Mouse (Mus musculus): Measurements from ENCODE around the gene Rgs9. TPM values are rescaled to one million over a fixed set of nuclear protein-coding genes. Genes with fewer than 3 reads are reported as not detected.

Rgs9 gene
- polyA plus RNA-seq, 1 experiment from 2014 or later = 2.8 TPM

DNA sequence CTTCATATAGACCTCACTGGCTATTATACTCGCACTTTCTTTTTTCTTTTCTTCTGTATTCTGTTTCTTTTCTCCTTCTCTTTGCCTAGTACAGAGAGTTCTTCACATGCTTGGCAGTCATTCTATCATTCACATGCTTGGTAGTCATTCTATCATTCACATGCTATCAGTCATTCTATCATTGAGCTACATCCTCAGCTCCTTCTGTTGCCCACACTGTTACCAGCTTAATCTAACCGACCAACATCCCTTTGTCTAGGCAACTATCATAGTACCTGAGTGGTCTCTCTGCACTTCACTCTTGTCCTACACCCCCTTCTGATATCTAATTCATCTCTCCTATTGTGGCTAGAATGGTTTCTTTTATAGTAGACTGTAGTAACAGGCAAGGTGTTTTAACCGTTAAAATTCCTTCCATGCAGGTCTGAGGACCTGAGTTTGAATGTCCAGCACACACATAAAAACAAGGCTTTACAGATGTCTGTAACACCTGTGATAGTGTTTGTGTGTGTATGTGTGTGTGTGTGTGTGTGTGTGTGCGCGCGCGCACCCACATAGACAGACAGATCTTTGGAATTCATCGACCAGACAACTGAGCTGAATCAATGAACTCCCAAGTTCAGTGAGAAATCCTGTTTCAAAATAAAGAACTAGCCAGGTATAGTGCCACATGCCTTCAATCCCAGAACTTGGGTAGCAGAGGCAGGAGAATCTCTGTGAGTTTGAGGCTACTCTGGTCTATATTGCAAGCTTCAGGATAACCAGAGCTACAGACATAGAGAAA lies 41.4 kb upstream of the Rgs9 start:
- no peak for TF ChIP-seq CTCF (IDR thresholded peaks at IDR 0.05; ENCODE audit: low read depth)
- H3K4me2 ChIP-seq (replicated peaks; ENCODE audit: low read depth) = no peak overlapping the region
- no peaks in the 10 kb centered on the region for H3K9me3 ChIP-seq (ENCODE audit: control insufficient read depth)
- no peak overlapping the region for H3K27ac ChIP-seq (ENCODE audit: low read depth, low read length)
- no peak overlapping the region for H3K4me3 ChIP-seq (ENCODE audit: low read depth, low read length)
- H3K36me3 ChIP-seq (ENCODE audit: control insufficient read depth, insufficient read depth) = no peaks in the 10 kb centered on the region
- H3K9ac ChIP-seq (ENCODE audit: low read depth, low read length) = no peak overlapping the region
- no peaks in the 10 kb centered on the region for H3K27me3 ChIP-seq (replicated peaks; ENCODE audit: control insufficient read depth, insufficient read depth, low read length)
- H3K4me1 ChIP-seq (replicated peaks; ENCODE audit: control insufficient read depth, insufficient read depth, low read length) = peaks cover 4% of the 10 kb centered on the region; the same call in 1 of the 2 replicates
- ATAC-seq = no peak
- 94% methylated on average over 8 of the region's 8 CpGs for WGBS

DNA sequence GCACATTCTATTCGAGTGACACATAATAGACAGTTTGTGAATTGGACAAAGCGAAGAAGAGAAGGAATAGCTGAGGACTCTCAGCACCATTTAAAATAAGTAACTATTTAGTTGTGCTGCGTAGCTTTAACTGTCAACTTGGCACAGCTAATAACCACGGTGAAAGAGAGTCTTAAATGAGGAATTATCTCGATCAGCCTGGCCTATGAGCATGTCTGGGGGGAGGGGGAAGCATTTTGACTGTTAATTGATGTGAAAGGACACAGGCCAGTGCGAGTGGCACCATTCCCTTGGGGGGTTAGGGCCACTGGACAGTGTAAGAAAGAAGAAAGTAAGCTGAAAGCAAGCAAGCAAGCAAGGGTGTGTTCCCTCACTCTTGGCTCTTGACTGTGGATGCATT lies 38.0 kb upstream of the Rgs9 start:
- H3K9ac ChIP-seq (ENCODE audit: low read depth, low read length) = no peak overlapping the region
- ATAC-seq = no peak
- H3K9me3 ChIP-seq (ENCODE audit: control insufficient read depth) = no peaks in the 10 kb centered on the region
- no peak overlapping the region for H3K27ac ChIP-seq (ENCODE audit: low read depth, low read length)
- TF ChIP-seq CTCF (IDR thresholded peaks at IDR 0.05; ENCODE audit: low read depth) = no peak
- WGBS = 62% methylated on average over 6 of the region's 6 CpGs
- H3K27me3 ChIP-seq (replicated peaks; ENCODE audit: control insufficient read depth, insufficient read depth, low read length) = no peaks in the 10 kb centered on the region
- H3K4me3 ChIP-seq (ENCODE audit: low read depth, low read length) = no peak overlapping the region
- H3K4me1 ChIP-seq (replicated peaks; ENCODE audit: control insufficient read depth, insufficient read depth, low read length) = 0 out of 2 replicates have a peak, but pooled peaks cover 4% of the 10 kb centered on the region
- H3K4me2 ChIP-seq (replicated peaks; ENCODE audit: low read depth) = no peak overlapping the region
- no peaks in the 10 kb centered on the region for H3K36me3 ChIP-seq (ENCODE audit: control insufficient read depth, insufficient read depth)

DNA sequence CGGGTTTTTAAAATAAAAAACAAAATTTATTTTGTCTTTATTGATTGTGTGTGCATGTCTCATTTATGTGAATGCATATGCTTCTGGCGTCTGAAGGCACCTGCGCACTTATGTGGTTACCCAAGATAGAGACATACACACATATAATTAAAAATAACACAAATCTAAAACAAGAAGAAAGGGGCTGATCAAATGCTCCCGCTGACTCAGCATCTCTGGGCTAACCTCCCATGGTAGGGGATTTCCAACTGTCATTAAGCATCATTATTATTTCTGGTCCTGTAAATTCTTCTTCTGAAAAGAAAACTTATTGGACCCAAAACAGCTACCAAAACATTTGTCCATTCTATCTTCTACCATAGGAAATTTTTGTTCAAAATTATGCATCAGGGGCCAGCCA lies 36.8 kb upstream of the Rgs9 start:
- H3K27ac ChIP-seq (ENCODE audit: low read depth, low read length) = no peak overlapping the region
- WGBS = 90% methylated on average over 4 of the region's 4 CpGs
- no peak for TF ChIP-seq CTCF (IDR thresholded peaks at IDR 0.05; ENCODE audit: low read depth)
- H3K36me3 ChIP-seq (ENCODE audit: control insufficient read depth, insufficient read depth) = no peaks in the 10 kb centered on the region
- H3K9me3 ChIP-seq (ENCODE audit: control insufficient read depth) = no peaks in the 10 kb centered on the region
- no peaks in the 10 kb centered on the region for H3K27me3 ChIP-seq (replicated peaks; ENCODE audit: control insufficient read depth, insufficient read depth, low read length)
- no peak overlapping the region for H3K9ac ChIP-seq (ENCODE audit: low read depth, low read length)
- H3K4me1 ChIP-seq (replicated peaks; ENCODE audit: control insufficient read depth, insufficient read depth, low read length) = no peaks in the 10 kb centered on the region
- H3K4me2 ChIP-seq (replicated peaks; ENCODE audit: low read depth) = no peak overlapping the region
- no peak overlapping the region for H3K4me3 ChIP-seq (ENCODE audit: low read depth, low read length)
- no peak for ATAC-seq

DNA sequence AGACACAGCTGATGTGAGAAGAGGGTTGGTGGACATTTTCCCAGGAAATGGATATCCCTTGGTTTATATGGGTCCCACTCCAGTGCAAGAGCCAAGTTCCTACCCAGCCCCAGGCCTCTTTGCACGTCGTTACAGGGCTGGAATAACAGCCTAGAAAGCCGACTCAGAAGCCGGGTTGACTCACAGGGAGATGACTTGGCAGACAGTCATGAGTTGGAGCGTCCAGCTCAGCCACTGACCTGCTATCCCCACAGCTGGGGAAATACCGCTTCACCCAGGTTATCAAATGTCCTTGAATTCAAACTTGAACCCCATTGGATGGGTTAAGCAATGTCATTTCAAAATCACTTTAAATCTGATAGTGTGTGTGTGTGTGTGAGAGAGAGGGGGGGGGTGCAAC lies 34.8 kb upstream of the Rgs9 start:
- no peak overlapping the region for H3K27ac ChIP-seq (ENCODE audit: low read depth, low read length)
- no peak overlapping the region for H3K4me3 ChIP-seq (ENCODE audit: low read depth, low read length)
- no peaks in the 10 kb centered on the region for H3K36me3 ChIP-seq (ENCODE audit: control insufficient read depth, insufficient read depth)
- H3K27me3 ChIP-seq (replicated peaks; ENCODE audit: control insufficient read depth, insufficient read depth, low read length) = no peaks in the 10 kb centered on the region
- no peaks in the 10 kb centered on the region for H3K4me1 ChIP-seq (replicated peaks; ENCODE audit: control insufficient read depth, insufficient read depth, low read length)
- H3K9me3 ChIP-seq (ENCODE audit: control insufficient read depth) = no peaks in the 10 kb centered on the region
- no peak for ATAC-seq
- no peak for TF ChIP-seq CTCF (IDR thresholded peaks at IDR 0.05; ENCODE audit: low read depth)
- WGBS = 56% methylated on average over 6 of the region's 6 CpGs
- H3K9ac ChIP-seq (ENCODE audit: low read depth, low read length) = no peak overlapping the region
- H3K4me2 ChIP-seq (replicated peaks; ENCODE audit: low read depth) = no peak overlapping the region

DNA sequence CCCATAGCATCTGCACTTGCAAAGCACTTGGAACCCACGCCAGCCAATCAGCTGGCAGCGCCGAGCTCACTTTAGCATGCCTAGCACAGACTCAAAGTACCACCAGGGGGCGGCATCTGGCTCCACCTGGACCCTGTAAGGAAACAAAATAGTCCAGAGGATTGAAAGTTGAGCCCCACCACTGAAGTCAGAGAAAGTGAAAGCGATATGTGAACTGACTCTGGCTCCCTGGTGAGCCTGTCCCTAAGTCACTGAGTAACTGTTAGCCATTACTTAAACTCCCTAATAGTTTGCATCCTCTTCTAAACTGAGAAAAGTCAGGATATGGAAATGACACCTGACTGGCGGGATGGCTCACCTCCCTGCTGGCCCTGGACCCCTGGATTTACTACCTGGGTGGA lies 33.5 kb upstream of the Rgs9 start:
- peak overlapping the region; percentile 74 for H3K4me2 ChIP-seq (replicated peaks; ENCODE audit: low read depth)
- peak; percentile 93 for ATAC-seq
- peak overlapping the region; percentile 31 for H3K4me3 ChIP-seq (ENCODE audit: low read depth, low read length)
- 3% methylated on average over 6 of the region's 6 CpGs for WGBS
- H3K4me1 ChIP-seq (replicated peaks; ENCODE audit: control insufficient read depth, insufficient read depth, low read length) = no peaks in the 10 kb centered on the region
- no peak overlapping the region for H3K27ac ChIP-seq (ENCODE audit: low read depth, low read length)
- peak; percentile 96 for TF ChIP-seq CTCF (IDR thresholded peaks at IDR 0.05; ENCODE audit: low read depth)
- H3K9ac ChIP-seq (ENCODE audit: low read depth, low read length) = 0 out of 2 replicates have a peak overlapping the region, but pooled peaks have one; percentile 8
- H3K9me3 ChIP-seq (ENCODE audit: control insufficient read depth) = no peaks in the 10 kb centered on the region
- H3K27me3 ChIP-seq (replicated peaks; ENCODE audit: control insufficient read depth, insufficient read depth, low read length) = no peaks in the 10 kb centered on the region
- no peaks in the 10 kb centered on the region for H3K36me3 ChIP-seq (ENCODE audit: control insufficient read depth, insufficient read depth)

DNA sequence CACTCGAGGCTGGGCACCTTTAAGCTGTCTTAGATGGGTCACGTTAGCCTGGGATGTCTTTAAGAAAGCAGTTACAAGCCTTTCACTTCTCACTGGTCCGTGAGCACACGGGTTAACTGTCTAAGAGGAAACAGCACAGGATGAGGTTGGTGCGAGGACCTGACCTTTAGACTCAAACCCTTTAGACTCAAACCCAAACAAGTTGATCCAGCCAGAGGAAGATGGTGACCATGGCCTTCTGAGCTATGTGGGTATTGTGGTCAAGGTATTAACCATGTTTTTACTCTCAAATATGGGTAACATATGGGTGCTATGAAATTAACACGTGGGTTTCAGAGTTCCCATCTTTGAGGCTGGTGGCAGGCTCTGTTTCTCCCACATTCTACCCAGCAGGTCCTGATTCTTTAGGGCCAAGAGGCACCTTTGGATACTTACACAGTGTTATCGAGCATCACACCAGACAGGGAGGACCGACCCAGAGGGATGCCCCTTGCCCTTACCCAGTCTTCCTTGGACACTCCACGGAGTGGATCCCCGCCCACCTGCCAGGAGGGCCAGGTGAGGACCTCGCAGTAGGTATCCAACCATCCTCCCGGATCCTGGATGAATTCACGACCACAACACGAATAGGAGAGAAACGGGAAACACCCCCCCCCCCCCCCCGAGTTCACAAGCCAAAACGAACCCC lies 32.9 kb upstream of the Rgs9 start:
- Histone ChIP-seq H3K27me3 (replicated peaks; ENCODE audit: control insufficient read depth, insufficient read depth, low read length) (no peaks in the 10 kb centered on the region), H3K9me3 (ENCODE audit: control insufficient read depth) (no peaks in the 10 kb centered on the region), H3K9ac (ENCODE audit: low read depth, low read length) (no peak overlapping the region), H3K4me3 (ENCODE audit: low read depth, low read length) (no peak overlapping the region), H3K27ac (ENCODE audit: low read depth, low read length) (no peak overlapping the region), H3K4me1 (replicated peaks; ENCODE audit: control insufficient read depth, insufficient read depth, low read length) (no peaks in the 10 kb centered on the region), H3K4me2 (replicated peaks; ENCODE audit: low read depth) (peak overlapping the region; percentile 74), H3K36me3 (ENCODE audit: control insufficient read depth, insufficient read depth) (no peaks in the 10 kb centered on the region)
- ATAC-seq = peak; percentile 22
- no peak for TF ChIP-seq CTCF (IDR thresholded peaks at IDR 0.05; ENCODE audit: low read depth)
- WGBS = 29% methylated on average over 16 of the region's 17 CpGs
